Mouse (Mus musculus) neural tube, embryonic 12.5 days (tissue): ENCODE results near the gene Ltbp3. TPM values are rescaled to one million over a fixed set of nuclear protein-coding genes. Genes with fewer than 3 reads are reported as not detected.

ENCODE experiments used
- ATAC-seq: fragments of 200-750 bp; cut with Nextera tagmentation; 2 replicates; pipeline ENCODE4 v1.8.0; 2017; ENCODE audit warnings: low read depth, mild to moderate bottlenecking, moderate TSS enrichment, moderate library complexity; ENCODE audit not compliant: low FRiP score
- H3K27ac ChIP-seq: fragments of 300-500 bp; sonication (generic); 2 replicates; pipeline ENCODE4 v1.5.1; 2016
- H3K27me3 ChIP-seq: fragments of 300-500 bp; sonication (generic); replicated peaks from 2 replicates; pipeline ENCODE4 v1.6.1; 2016; ENCODE audit warnings: mild to moderate bottlenecking
- H3K36me3 ChIP-seq: fragments of 300-500 bp; sonication (generic); 2 replicates; pipeline ENCODE4 v1.6.1; 2016; ENCODE audit warnings: mild to moderate bottlenecking
- H3K4me1 ChIP-seq: fragments of 300-500 bp; sonication (generic); 2 replicates; pipeline ENCODE4 v1.6.1; 2016
- H3K4me2 ChIP-seq: fragments of 300-500 bp; sonication (generic); replicated peaks from 2 replicates; pipeline ENCODE4 v1.6.1; 2016; ENCODE audit warnings: mild to moderate bottlenecking
- H3K4me3 ChIP-seq: fragments of 300-500 bp; sonication (generic); 2 replicates; pipeline ENCODE4 v1.5.1; 2016
- H3K9ac ChIP-seq: fragments of 300-500 bp; sonication (generic); 2 replicates; pipeline ENCODE4 v1.6.1; 2016; ENCODE audit warnings: mild to moderate bottlenecking
- H3K9me3 ChIP-seq: fragments of 300-500 bp; sonication (generic); 2 replicates; pipeline ENCODE4 v1.6.1; 2016; ENCODE audit warnings: mild to moderate bottlenecking
- WGBS: fragments of 180-500 bp; shearing (Covaris S2); methylation state at CpG from one replicate; pipeline ENCODE4 v1.1.7; 2016; 5-methylcytosine and 5-hydroxymethylcytosine counted together
- polyA plus RNA-seq: library from polyadenylated mRNA; unstranded; fragments of >200 nt; fragmentation: Nextera tagmentation; extraction: Ambion mirVana; gene quantifications from 2 replicates; pipeline ENCODE4 v1.2.1, GENCODE M21; 2016

Ltbp3 gene
- polyA plus RNA-seq, 1 experiment from 2014 or later: 10.6 TPM

GRCm38 (mm10) chr19:5767271-5767670 lies 26.6 kb downstream of the Ltbp3 start:
- no peak overlapping the region for H3K9ac ChIP-seq
- H3K36me3 ChIP-seq: peaks cover 68% of the 10 kb centered on the region
- no peak for ATAC-seq
- no peak overlapping the region for H3K27ac ChIP-seq
- 88% methylated on average over 4 of the region's 4 CpGs for WGBS
- no peaks in the 10 kb centered on the region for H3K27me3 ChIP-seq
- H3K4me3 ChIP-seq: no peak overlapping the region
- no peaks in the 10 kb centered on the region for H3K9me3 ChIP-seq
- peaks cover 14% of the 10 kb centered on the region for H3K4me1 ChIP-seq
- H3K4me2 ChIP-seq: no peak overlapping the region

DNA sequence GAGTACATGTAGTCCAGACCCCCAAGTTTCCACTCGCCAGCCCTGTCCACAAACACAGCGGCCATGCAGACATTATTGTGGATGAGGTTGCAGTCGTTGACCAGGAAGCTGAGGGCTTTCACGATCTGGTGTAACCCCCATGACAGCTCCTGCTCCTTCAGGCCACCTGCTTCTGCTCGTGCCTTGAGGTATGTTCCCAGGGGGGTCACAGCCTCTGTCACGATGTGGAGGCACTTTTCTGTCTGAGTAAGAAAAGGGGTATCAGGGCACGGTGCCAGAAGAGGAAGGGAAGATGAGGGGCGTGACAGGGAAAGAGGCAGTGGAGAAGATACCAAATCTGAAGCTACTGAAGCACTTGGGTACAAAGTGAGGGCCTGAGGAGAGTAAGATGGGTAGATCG lies 29.6 kb downstream of the Ltbp3 start:
- WGBS: 56% methylated on average over 9 of the region's 9 CpGs
- Histone ChIP-seq H3K27ac (no peak overlapping the region), H3K36me3 (peaks cover 41% of the 10 kb centered on the region), H3K4me3 (peak overlapping the region; percentile 73), H3K4me1 (peaks cover 14% of the 10 kb centered on the region), H3K27me3 (no peaks in the 10 kb centered on the region), H3K4me2 (peak overlapping the region; percentile 92), H3K9ac (peak overlapping the region; percentile 87), H3K9me3 (no peaks in the 10 kb centered on the region)
- no peak for ATAC-seq

GRCm38 (mm10) chr19:5770925-5771860 lies 30.5 kb downstream of the Ltbp3 start, which contains the start of gene Scyl1:
Gene Scyl1, minus strand, starts transcription at chr19:5771419.
- Histone ChIP-seq H3K4me2 (peak within 1 kb of the TSS; percentile 92), H3K36me3 (peaks cover 32% of the 10 kb centered on the region), H3K4me3 (peak within 1 kb of the TSS; percentile 73), H3K27me3 (no peaks in the 10 kb centered on the region), H3K4me1 (peaks cover 14% of the 10 kb centered on the region), H3K9me3 (no peaks in the 10 kb centered on the region), H3K27ac (0 out of 2 replicates have a peak within 1 kb of the TSS, but pooled peaks have one; percentile 4), H3K9ac (peak within 1 kb of the TSS; percentile 87)
- WGBS: under 1% methylated on average over 64 of the region's 64 CpGs
- ATAC-seq: peak; percentile 96

GRCm38 (mm10) chr19:5777387-5778032 lies 36.8 kb downstream of the Ltbp3 start:
- H3K9me3 ChIP-seq: no peaks in the 10 kb centered on the region

DNA sequence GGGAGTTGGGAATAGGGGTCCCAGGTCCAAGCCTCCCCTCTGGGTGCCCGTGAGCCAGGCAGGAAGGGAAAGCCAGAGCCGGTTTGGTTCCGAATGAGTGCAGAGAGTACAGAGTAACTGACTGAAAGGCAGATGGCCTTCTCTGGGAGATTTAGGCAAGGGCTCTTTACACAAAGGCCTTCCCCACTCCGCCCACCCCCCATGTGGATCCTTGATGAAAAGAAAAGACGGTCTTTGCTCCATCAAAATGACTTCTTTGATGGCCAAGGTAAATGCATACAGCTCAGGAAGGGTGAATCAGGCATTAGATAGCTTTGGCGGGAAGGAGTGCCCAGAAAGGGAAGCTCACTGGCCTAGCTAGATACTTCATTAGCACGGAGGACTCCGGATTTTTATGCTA lies 37.6 kb downstream of the Ltbp3 start:
- WGBS: 43% methylated on average over 8 of the region's 8 CpGs
- Histone ChIP-seq H3K27me3 (no peaks in the 10 kb centered on the region), H3K36me3 (no peaks in the 10 kb centered on the region), H3K4me1 (no peaks in the 10 kb centered on the region), H3K27ac (no peak overlapping the region), H3K4me3 (no peak overlapping the region), H3K4me2 (no peak overlapping the region), H3K9ac (0 out of 2 replicates have a peak overlapping the region, but pooled peaks have one; percentile 2), H3K9me3 (no peaks in the 10 kb centered on the region)
- no peak for ATAC-seq

More at GRCm38 (mm10) chr19:5777387-5778032, 36.8 kb downstream of the Ltbp3 start:
- no peak for ATAC-seq
- no peaks in the 10 kb centered on the region for H3K4me1 ChIP-seq
- WGBS: 84% methylated on average over 9 of the region's 9 CpGs
- H3K27ac ChIP-seq: no peak overlapping the region
- H3K4me2 ChIP-seq: no peak overlapping the region
- no peaks in the 10 kb centered on the region for H3K27me3 ChIP-seq
- H3K36me3 ChIP-seq: no peaks in the 10 kb centered on the region
- H3K4me3 ChIP-seq: no peak overlapping the region
- H3K9ac ChIP-seq: no peak overlapping the region

DNA sequence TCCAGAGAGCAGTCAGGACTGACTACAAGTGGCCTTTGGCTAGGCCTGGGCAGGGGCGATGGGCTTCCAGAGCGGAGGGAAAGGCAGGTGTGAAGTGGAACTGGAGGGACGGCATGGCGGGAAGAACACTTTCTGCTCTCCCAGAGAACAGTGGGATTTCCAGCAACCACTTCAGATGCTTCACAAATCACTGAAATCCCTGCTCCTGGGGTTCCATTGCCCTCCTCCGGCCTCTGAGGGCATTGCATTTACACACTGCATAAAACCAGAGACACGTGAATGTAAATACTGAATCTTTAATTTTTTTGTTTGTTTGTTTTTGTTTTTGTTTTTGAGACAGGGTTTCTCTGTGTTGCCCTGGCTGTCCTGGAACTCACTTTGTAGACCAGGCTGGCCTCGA lies 39.5 kb downstream of the Ltbp3 start:
- no peaks in the 10 kb centered on the region for H3K36me3 ChIP-seq
- no peak overlapping the region for H3K9ac ChIP-seq
- H3K4me2 ChIP-seq: no peak overlapping the region
- no peaks in the 10 kb centered on the region for H3K9me3 ChIP-seq
- H3K4me3 ChIP-seq: no peak overlapping the region
- no peak overlapping the region for H3K27ac ChIP-seq
- no peaks in the 10 kb centered on the region for H3K4me1 ChIP-seq
- ATAC-seq: no peak
- H3K27me3 ChIP-seq: no peaks in the 10 kb centered on the region
- 72% methylated on average over 7 of the region's 7 CpGs for WGBS

DNA sequence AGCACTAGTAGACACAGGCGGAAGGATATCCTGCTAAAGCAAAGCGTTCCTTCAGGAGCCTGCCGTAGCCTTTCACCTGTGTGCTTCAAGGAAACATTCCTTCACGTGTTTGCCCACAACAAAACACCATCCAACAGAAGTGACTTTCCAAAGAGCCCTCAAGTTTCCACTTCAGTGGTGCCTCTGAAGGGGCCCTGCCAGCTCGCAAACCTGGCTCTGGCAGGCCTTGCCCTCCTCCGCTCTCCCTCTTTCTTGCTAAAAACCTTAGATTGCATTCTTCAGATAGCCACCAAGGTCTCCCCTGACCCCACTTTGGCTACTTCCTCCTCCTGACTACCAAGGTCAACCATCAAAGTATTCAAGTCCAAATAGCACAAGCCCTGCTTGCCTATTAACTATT lies 40.8 kb downstream of the Ltbp3 start:
- WGBS: 89% methylated on average over 6 of the region's 6 CpGs
- ATAC-seq: no peak
- no peak overlapping the region for H3K4me2 ChIP-seq
- H3K9me3 ChIP-seq: no peaks in the 10 kb centered on the region
- no peaks in the 10 kb centered on the region for H3K36me3 ChIP-seq
- no peaks in the 10 kb centered on the region for H3K27me3 ChIP-seq
- no peak overlapping the region for H3K27ac ChIP-seq
- H3K4me1 ChIP-seq: no peaks in the 10 kb centered on the region
- no peak overlapping the region for H3K4me3 ChIP-seq
- H3K9ac ChIP-seq: no peak overlapping the region

- no peaks in the 10 kb centered on the region for H3K36me3 ChIP-seq
- ATAC-seq: no peak
- no peaks in the 10 kb centered on the region for H3K4me1 ChIP-seq
- no peak overlapping the region for H3K27ac ChIP-seq
- WGBS: 90% methylated on average over 1 of the region's 1 CpGs
- no peaks in the 10 kb centered on the region for H3K27me3 ChIP-seq
- no peak overlapping the region for H3K9ac ChIP-seq
- H3K4me2 ChIP-seq: no peak overlapping the region
- H3K9me3 ChIP-seq: no peaks in the 10 kb centered on the region
- H3K4me3 ChIP-seq: no peak overlapping the region
These were observed 41.4 kb downstream of the Ltbp3 start for GRCm38 (mm10) chr19:5782121-5782520.

DNA sequence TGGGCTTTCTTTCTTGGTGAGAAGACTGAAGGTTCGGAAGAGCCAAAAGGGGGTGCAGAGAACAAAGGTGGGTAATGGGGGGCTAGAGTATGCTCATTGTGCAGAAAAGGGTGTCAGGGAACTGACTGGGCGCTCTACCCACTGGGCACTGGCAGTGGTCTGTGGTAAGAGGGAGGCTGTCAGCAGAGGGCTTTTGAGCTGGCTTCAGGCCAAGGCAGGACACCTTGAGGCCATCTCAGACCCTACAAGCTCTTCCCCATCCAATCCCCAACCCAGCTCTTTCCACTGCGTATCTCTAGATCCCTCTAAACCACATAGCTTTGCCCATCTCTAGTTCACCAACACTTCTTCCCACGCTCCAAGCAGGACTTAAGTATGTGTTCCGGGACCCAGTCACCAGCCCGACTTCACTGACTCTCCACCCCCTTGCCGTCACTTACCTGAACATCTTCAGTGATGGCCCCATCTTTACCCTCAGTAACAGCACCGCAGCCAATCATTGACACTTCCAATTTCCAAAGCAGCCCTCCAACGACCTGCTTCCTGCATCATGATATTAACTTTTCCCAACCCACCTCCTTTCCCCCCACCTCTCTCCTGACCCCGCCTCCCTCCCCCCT lies 44.4 kb downstream of the Ltbp3 start:
- no peaks in the 10 kb centered on the region for H3K4me1 ChIP-seq
- no peak overlapping the region for H3K4me3 ChIP-seq
- WGBS: 67% methylated on average over 10 of the region's 10 CpGs
- no peak overlapping the region for H3K9ac ChIP-seq
- H3K4me2 ChIP-seq: no peak overlapping the region
- no peaks in the 10 kb centered on the region for H3K9me3 ChIP-seq
- H3K27me3 ChIP-seq: no peaks in the 10 kb centered on the region
- ATAC-seq: no peak
- H3K36me3 ChIP-seq: no peaks in the 10 kb centered on the region
- no peak overlapping the region for H3K27ac ChIP-seq

DNA sequence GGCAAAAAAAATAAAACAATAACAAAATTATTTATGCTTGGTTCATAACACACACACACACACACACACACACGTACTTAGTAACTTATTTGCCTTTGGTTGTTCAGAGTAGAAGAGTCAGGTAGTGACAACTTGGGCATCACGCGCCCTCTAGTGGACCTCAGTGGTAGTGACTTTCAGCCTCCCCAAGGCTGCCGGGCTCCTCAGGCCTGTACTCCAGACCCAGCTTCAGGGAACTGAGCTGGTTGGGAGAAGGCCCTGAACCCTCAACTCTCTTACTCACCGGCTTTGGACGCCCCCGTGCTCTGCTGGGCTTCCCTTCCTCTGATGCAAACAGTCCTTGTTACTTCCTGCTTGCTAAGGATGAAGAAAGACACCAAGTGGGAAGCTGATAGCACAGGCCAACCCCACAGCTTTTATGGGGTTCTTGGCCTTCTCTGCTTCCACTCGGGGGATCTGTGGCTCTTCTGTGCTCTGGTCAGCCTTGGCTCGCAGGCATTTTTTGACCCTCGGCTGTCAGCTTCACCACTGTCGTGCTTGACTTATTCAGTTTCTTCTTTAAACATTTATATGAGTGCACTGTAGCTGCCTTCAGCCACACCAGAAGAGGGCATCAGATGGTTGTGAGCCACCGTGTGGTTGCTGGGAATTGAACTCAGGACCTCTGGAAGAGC lies 45.9 kb downstream of the Ltbp3 start:
- H3K9me3 ChIP-seq: no peaks in the 10 kb centered on the region
- ATAC-seq: peak; percentile 63; the same call in 1 of the 2 replicates
- H3K9ac ChIP-seq: 0 out of 2 replicates have a peak overlapping the region, but pooled peaks have one; percentile 21
- H3K4me2 ChIP-seq: no peak overlapping the region; the same call in 1 of the 2 replicates
- H3K27ac ChIP-seq: no peak overlapping the region
- H3K27me3 ChIP-seq: no peaks in the 10 kb centered on the region
- WGBS: 14% methylated on average over 12 of the region's 12 CpGs
- no peaks in the 10 kb centered on the region for H3K4me1 ChIP-seq
- H3K4me3 ChIP-seq: no peak overlapping the region
- H3K36me3 ChIP-seq: no peaks in the 10 kb centered on the region

GRCm38 (mm10) chr19:5787128-5787635 lies 46.5 kb downstream of the Ltbp3 start:
- Histone ChIP-seq H3K9ac (0 out of 2 replicates have a peak overlapping the region, but pooled peaks have one; percentile 21), H3K27ac (no peak overlapping the region), H3K9me3 (no peaks in the 10 kb centered on the region), H3K4me2 (no peak overlapping the region; the same call in 1 of the 2 replicates), H3K4me3 (no peak overlapping the region), H3K27me3 (no peaks in the 10 kb centered on the region), H3K36me3 (no peaks in the 10 kb centered on the region), H3K4me1 (no peaks in the 10 kb centered on the region)
- ATAC-seq: peak; percentile 75; the same call in 1 of the 2 replicates
- 16% methylated on average over 8 of the region's 8 CpGs for WGBS
